Mouse (Mus musculus) hindbrain, embryonic 10.5 days (tissue): ENCODE measurements around the gene Olfr1156. TPM values are rescaled to one million over a fixed set of nuclear protein-coding genes. Genes with fewer than 3 reads are reported as not detected.

ENCODE experiments used
- DNase-seq: peaks from one replicate; pipeline ENCODE4 v3.0.0-alpha.2; 2017; ENCODE audit warnings: low spot score
- H3K27ac ChIP-seq: fragments of 300-500 bp; sonication (generic); 2 replicates; pipeline ENCODE4 v1.5.1; 2016; ENCODE audit warnings: mild to moderate bottlenecking, moderate library complexity
- H3K27me3 ChIP-seq: fragments of 300-500 bp; sonication (generic); 2 replicates; pipeline ENCODE4 v1.6.1; 2016; ENCODE audit warnings: mild to moderate bottlenecking; ENCODE audit not compliant: poor library complexity, insufficient read depth, severe bottlenecking
- H3K36me3 ChIP-seq: fragments of 300-500 bp; sonication (generic); 2 replicates; pipeline ENCODE4 v1.6.1; 2016; ENCODE audit warnings: mild to moderate bottlenecking, moderate library complexity
- H3K4me1 ChIP-seq: fragments of 300-500 bp; sonication (generic); replicated peaks from 2 replicates; pipeline ENCODE4 v1.6.1; 2016; ENCODE audit warnings: mild to moderate bottlenecking
- H3K4me3 ChIP-seq: fragments of 300-500 bp; sonication (generic); 2 replicates; pipeline ENCODE4 v1.5.1; 2016; ENCODE audit warnings: mild to moderate bottlenecking, moderate library complexity
- H3K9me3 ChIP-seq: fragments of 300-500 bp; sonication (generic); 2 replicates; pipeline ENCODE4 v1.6.1; 2016; ENCODE audit warnings: mild to moderate bottlenecking, moderate library complexity
- WGBS: fragments of 180-500 bp; shearing (Covaris S2); methylation state at CpG from one replicate; pipeline ENCODE4 v1.1.7; 2016; 5-methylcytosine and 5-hydroxymethylcytosine counted together
- polyA plus RNA-seq: library from polyadenylated mRNA; unstranded; fragments of >200 nt; fragmentation: Nextera tagmentation; extraction: Ambion mirVana; gene quantifications from 2 replicates; pipeline ENCODE4 v1.2.1, GENCODE M21; 2016

Gene Olfr1156
- polyA plus RNA-seq: not detected in 2 replicates

DNA sequence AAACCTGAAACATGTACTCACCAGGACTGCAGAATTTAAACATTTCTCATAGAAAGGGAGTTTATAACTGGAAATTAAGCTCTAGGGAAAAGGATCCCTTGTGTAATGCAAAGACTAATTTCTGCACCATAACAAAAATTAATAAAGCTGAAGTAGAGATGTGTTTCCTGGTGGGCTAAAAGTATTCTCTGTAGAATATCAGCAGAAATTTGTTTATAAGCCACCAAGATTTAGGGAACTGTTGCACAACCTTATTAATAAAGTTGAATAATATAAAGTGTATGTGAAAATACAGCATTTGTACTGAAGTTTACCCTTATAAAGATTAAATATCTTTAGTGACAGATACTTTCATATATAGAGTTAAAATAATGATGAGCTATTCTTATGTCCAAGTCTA lies at the start of gene Olfr1156:
Gene Olfr1156 (minus strand): TSS at position 101 of the 400 bp plus-strand sequence.
- Histone ChIP-seq H3K36me3 (no peaks in the 10 kb centered on the region), H3K4me1 (no peaks in the 10 kb centered on the region), H3K27ac (no peak within 1 kb of the TSS), H3K9me3 (no peaks in the 10 kb centered on the region), H3K27me3 (no peaks in the 10 kb centered on the region), H3K4me3 (no peak within 1 kb of the TSS)
- DNase-seq: no peak

GRCm38 (mm10) chr2:87989813-87990212 lies 36.9 kb upstream of the Olfr1156 start, which contains the start of gene Olfr1158:
Gene Olfr1158, plus strand, starts transcription at chr2:87990113.
- no peak within 1 kb of the TSS for H3K27ac ChIP-seq
- no peaks in the 10 kb centered on the region for H3K27me3 ChIP-seq
- no peaks in the 10 kb centered on the region for H3K36me3 ChIP-seq
- H3K9me3 ChIP-seq: no peaks in the 10 kb centered on the region
- no peak within 1 kb of the TSS for H3K4me3 ChIP-seq
- DNase-seq: no peak
- no peaks in the 10 kb centered on the region for H3K4me1 ChIP-seq

DNA sequence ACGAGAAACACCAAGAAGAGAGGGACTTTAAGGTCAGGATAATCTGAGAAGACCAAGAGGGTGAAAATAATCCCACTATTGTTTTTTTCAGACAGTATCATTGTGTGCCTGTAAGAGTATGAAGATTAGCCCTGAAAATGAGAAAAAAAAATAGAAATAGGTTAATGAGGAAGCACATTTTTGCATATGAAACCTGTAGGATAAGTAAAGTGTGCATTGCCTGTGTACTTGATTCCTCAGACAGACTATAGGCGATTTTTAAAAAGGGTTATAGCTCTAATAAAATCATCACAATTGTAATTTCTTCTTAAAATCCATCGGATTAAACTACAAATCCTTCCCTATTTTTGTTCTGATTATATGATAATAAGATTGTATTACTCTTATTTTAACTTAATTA lies 21.7 kb upstream of the Olfr1156 start, which contains the start of gene Olfr74:
Gene Olfr74 (minus strand): TSS at position 101 of the 400 bp plus-strand sequence.
- Histone ChIP-seq H3K9me3 (no peaks in the 10 kb centered on the region), H3K4me1 (no peaks in the 10 kb centered on the region), H3K36me3 (no peaks in the 10 kb centered on the region), H3K27me3 (no peaks in the 10 kb centered on the region), H3K27ac (no peak within 1 kb of the TSS), H3K4me3 (no peak within 1 kb of the TSS)
- no peak for DNase-seq
- 84% methylated on average over 3 of the region's 3 CpGs for WGBS

DNA sequence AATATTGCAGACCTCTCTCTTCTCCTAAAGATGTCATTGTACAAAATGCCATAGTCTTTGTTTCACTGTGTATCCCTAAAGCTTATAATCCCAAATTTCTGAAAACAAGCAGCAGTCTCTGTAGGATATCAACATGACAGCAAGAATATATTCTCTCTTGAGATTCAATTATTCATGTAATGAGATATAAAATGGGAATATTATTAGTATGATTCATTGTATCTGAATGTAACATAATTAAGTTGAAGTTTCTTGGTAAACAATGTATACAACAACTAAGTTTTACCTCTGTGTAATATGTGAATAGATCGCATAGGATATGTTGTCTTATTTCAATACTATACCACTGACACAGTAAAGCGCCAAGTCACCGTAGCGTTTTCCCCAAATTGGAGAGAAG lies 15.3 kb upstream of the Olfr1156 start, which contains the start of gene Olfr1157:
Gene Olfr1157 (minus strand): TSS at position 101 of the 400 bp plus-strand sequence.
- H3K4me3 ChIP-seq: no peak within 1 kb of the TSS

GRCm38 (mm10) chr2:87945037-87945436 lies 7.9 kb downstream of the Olfr1156 start, which contains the start of gene Olfr1155:
Gene Olfr1155, minus strand, starts transcription at chr2:87945137.
- WGBS: 90% methylated on average over 1 of the region's 1 CpGs
- Histone ChIP-seq H3K27me3 (no peaks in the 10 kb centered on the region), H3K36me3 (no peaks in the 10 kb centered on the region), H3K9me3 (no peaks in the 10 kb centered on the region), H3K27ac (no peak within 1 kb of the TSS), H3K4me1 (no peaks in the 10 kb centered on the region), H3K4me3 (no peak within 1 kb of the TSS)
- DNase-seq: no peak

More for the DNA sequence above, 15.3 kb upstream of the Olfr1156 start, which contains the start of gene Olfr1157:
- no peaks in the 10 kb centered on the region for H3K36me3 ChIP-seq
- 96% methylated on average over 4 of the region's 4 CpGs for WGBS
- no peaks in the 10 kb centered on the region for H3K27me3 ChIP-seq
- H3K4me1 ChIP-seq: no peaks in the 10 kb centered on the region
- no peak within 1 kb of the TSS for H3K27ac ChIP-seq
- no peak for DNase-seq
- no peaks in the 10 kb centered on the region for H3K9me3 ChIP-seq

- DNase-seq: no peak
- Histone ChIP-seq H3K27ac (no peak within 1 kb of the TSS), H3K4me1 (no peaks in the 10 kb centered on the region), H3K9me3 (no peaks in the 10 kb centered on the region), H3K27me3 (no peaks in the 10 kb centered on the region), H3K36me3 (no peaks in the 10 kb centered on the region), H3K4me3 (no peak within 1 kb of the TSS)
- WGBS: 97% methylated on average over 1 of the region's 1 CpGs
Measured at GRCm38 (mm10) chr2:87905066-87905465, 47.8 kb downstream of the Olfr1156 start, which contains the start of gene Olfr1154. Gene Olfr1154, minus strand, starts transcription at chr2:87905166.

Other genes starting within 250 kb of the Olfr1156 start
- not detected in 2 replicates for gene Olfr1137, start 239.9 kb downstream of the Olfr1156 start, polyA plus RNA-seq
- not detected in 2 replicates for gene Olfr1138, start 213.1 kb downstream of the Olfr1156 start, polyA plus RNA-seq
- not detected in 2 replicates for gene Olfr1140, start 209.3 kb downstream of the Olfr1156 start, polyA plus RNA-seq
- not detected in 2 replicates for gene Olfr1141, start 199.1 kb downstream of the Olfr1156 start, polyA plus RNA-seq
- not detected in 2 replicates for gene Olfr152, start 173.6 kb downstream of the Olfr1156 start, polyA plus RNA-seq
- gene Olfr1143, start 152.5 kb downstream of the Olfr1156 start, polyA plus RNA-seq: not detected in 2 replicates
- not detected in 2 replicates for gene Olfr1145, start 143.3 kb downstream of the Olfr1156 start, polyA plus RNA-seq
- gene Olfr1148, start 122.6 kb downstream of the Olfr1156 start, polyA plus RNA-seq: not detected in 2 replicates
- not detected in 2 replicates for gene Olfr1150-ps1, start 109.1 kb downstream of the Olfr1156 start, polyA plus RNA-seq
- gene Olfr1151, start 97.2 kb downstream of the Olfr1156 start, polyA plus RNA-seq: not detected in 2 replicates
- not detected in 2 replicates for gene Olfr1152, start 86.6 kb downstream of the Olfr1156 start, polyA plus RNA-seq
- gene Olfr1153, start 58.1 kb downstream of the Olfr1156 start, polyA plus RNA-seq: not detected in 2 replicates
- gene Olfr1154, start 47.9 kb downstream of the Olfr1156 start, polyA plus RNA-seq: not detected in 2 replicates
- gene Olfr1155, start 8.0 kb downstream of the Olfr1156 start, polyA plus RNA-seq: not detected in 2 replicates
- not detected in 2 replicates for gene Olfr1157, start 15.2 kb upstream of the Olfr1156 start, polyA plus RNA-seq
- gene Olfr74, start 21.6 kb upstream of the Olfr1156 start, polyA plus RNA-seq: not detected in 2 replicates
- not detected in 2 replicates for gene Olfr1158, start 37.0 kb upstream of the Olfr1156 start, polyA plus RNA-seq
- gene Olfr1160, start 55.2 kb upstream of the Olfr1156 start, polyA plus RNA-seq: not detected in 2 replicates
- gene Olfr1161, start 69.7 kb upstream of the Olfr1156 start, polyA plus RNA-seq: not detected in 2 replicates
- not detected in 2 replicates for gene Olfr73, start 84.6 kb upstream of the Olfr1156 start, polyA plus RNA-seq
- gene Olfr1162, start 98.0 kb upstream of the Olfr1156 start, polyA plus RNA-seq: not detected in 2 replicates
- not detected in 2 replicates for gene Olfr1163, start 118.7 kb upstream of the Olfr1156 start, polyA plus RNA-seq
- gene Olfr1164, start 140.9 kb upstream of the Olfr1156 start, polyA plus RNA-seq: not detected in 2 replicates
- not detected in 2 replicates for gene Olfr1166, start 175.2 kb upstream of the Olfr1156 start, polyA plus RNA-seq
- not detected in 2 replicates for gene Olfr1167, start 202.1 kb upstream of the Olfr1156 start, polyA plus RNA-seq
- gene Olfr1168, start 228.8 kb upstream of the Olfr1156 start, polyA plus RNA-seq: not detected in 2 replicates